Mouse (Mus musculus): ENCODE results near the gene Lrrc43.

Lrrc43 gene

DNA sequence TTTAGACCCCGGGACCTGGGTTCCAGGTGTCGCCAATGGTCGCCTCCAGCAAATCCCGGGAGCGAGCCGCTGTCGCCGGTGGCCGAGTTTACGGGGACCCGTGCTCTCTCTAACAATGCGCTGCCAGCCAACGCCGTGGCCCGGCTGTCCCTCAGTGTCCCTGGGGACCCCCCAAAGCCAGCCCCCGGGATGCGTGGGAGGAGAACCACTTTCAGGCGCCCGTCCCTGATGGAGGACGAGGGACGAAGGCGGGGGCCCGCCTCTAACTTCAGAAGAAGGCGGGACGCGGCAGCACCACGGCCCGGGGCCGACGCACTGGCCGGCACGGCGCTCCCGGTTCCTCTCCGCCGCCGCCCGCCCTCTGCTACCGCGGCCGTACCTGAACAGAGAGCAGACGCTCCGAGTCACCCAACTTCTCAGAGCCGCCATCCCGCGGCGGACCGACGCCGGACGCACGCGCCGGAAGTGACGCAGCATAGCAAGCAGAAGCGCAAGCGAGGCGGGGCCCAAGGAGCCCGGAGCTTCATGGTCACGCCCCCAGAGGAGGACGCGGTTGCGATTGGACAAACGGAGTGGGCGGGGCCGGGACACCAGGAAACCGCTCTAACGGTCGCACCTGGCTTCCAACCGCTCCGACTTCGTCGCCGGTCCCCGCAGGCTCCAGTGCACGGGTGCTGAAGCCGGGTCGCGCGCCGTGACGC is 34.7 kb downstream of the Lrrc43 start, which contains the start of gene Diablo:
Diablo (minus strand) TSS at position 485 of the 701 bp plus-strand sequence.
- no peaks in the 10 kb centered on the region for H3K9me3 ChIP-seq (ENCODE audit: low read length)
- H3K4me1 ChIP-seq (replicated peaks; ENCODE audit: low read depth, low read length): peaks cover 39% of the 10 kb centered on the region
- peak within 1 kb of the TSS; percentile 93 for H3K4me3 ChIP-seq (replicated peaks; ENCODE audit: low read length)
- peaks cover 12% of the 10 kb centered on the region for H3K27me3 ChIP-seq (ENCODE audit: insufficient read depth, low read length)
- H3K36me3 ChIP-seq (ENCODE audit: insufficient read depth, low read length): peaks cover 36% of the 10 kb centered on the region
- TF ChIP-seq NANOG (IDR thresholded peaks at IDR 0.05; ENCODE audit: borderline replicate concordance, low read length): no peak
- no peak for TF ChIP-seq POU5F1 (IDR thresholded peaks at IDR 0.05; ENCODE audit: borderline replicate concordance, low read length)
- TF ChIP-seq CTCF (conservative IDR thresholded peaks at IDR 0.05; ENCODE audit: low read length): no peak

DNA sequence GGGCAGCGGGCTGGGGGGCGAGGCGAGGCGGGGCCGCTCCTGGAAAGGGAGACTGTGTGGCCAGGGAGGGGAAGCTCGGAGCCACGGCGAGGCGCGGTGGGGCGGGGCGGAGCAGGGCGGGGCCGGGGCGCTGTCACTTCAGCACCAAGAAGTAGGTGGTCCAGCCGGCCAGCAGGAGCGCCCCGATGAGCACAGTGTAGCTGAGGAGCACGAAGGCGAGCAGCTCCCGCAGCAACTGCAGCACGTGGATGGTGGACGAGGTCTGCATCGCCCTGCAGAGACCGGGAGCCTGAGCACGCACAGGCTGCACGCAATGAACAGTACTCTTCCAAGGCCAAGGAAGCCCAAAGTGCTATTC is 35.3 kb downstream of the Lrrc43 start:
- Histone ChIP-seq H3K4me3 (replicated peaks; ENCODE audit: low read length) (peak overlapping the region; percentile 93), H3K9me3 (ENCODE audit: low read length) (no peaks in the 10 kb centered on the region), H3K36me3 (ENCODE audit: insufficient read depth, low read length) (peaks cover 36% of the 10 kb centered on the region), H3K4me1 (replicated peaks; ENCODE audit: low read depth, low read length) (peaks cover 40% of the 10 kb centered on the region), H3K27me3 (ENCODE audit: insufficient read depth, low read length) (peaks cover 12% of the 10 kb centered on the region)
- TF ChIP-seq POU5F1 (IDR thresholded peaks at IDR 0.05; ENCODE audit: borderline replicate concordance, low read length) (no peak), CTCF (conservative IDR thresholded peaks at IDR 0.05; ENCODE audit: low read length) (no peak), NANOG (IDR thresholded peaks at IDR 0.05; ENCODE audit: borderline replicate concordance, low read length) (no peak)

GRCm38 (mm10) chr5:123525281-123525680 is 36.2 kb downstream of the Lrrc43 start, which contains the start of gene Gm49027:
TSS of gene Gm49027 (minus strand) at chr5:123525488.
- H3K4me1 ChIP-seq (replicated peaks; ENCODE audit: low read depth, low read length): peaks cover 40% of the 10 kb centered on the region
- peak within 1 kb of the TSS; percentile 93 for H3K4me3 ChIP-seq (replicated peaks; ENCODE audit: low read length)
- peaks cover 12% of the 10 kb centered on the region for H3K27me3 ChIP-seq (ENCODE audit: insufficient read depth, low read length)
- TF ChIP-seq CTCF (conservative IDR thresholded peaks at IDR 0.05; ENCODE audit: low read length): no peak
- TF ChIP-seq POU5F1 (IDR thresholded peaks at IDR 0.05; ENCODE audit: borderline replicate concordance, low read length): no peak
- TF ChIP-seq NANOG (IDR thresholded peaks at IDR 0.05; ENCODE audit: borderline replicate concordance, low read length): no peak
- peaks cover 36% of the 10 kb centered on the region for H3K36me3 ChIP-seq (ENCODE audit: insufficient read depth, low read length)
- H3K9me3 ChIP-seq (ENCODE audit: low read length): no peaks in the 10 kb centered on the region

DNA sequence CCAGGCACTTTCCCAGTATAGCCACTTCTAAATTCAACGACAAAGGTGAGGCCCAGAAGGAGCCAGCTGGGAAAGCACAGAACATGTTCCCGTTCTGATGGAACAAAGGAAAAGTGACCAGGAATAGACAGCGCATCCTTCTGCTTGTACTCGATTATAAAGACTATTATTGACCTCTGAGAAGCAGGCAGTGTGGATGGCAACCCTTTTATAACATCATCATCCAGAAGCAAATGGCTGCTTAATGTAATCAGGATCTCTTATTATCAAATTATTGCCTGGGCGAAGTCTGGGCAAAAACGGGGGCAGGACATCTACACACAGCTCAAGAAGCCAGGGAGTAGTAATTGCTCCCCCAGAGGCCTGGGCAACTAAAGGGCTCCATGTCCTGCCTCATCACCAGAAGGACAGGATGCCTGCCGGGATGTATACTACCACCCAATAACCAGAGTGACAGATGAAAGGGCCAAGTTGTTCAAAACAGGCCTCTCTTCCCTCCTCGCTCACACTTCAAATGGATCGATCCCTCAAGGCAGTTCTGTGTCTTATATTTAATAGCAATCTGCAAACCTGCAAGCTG is 36.9 kb downstream of the Lrrc43 start:
- TF ChIP-seq NANOG (IDR thresholded peaks at IDR 0.05; ENCODE audit: borderline replicate concordance, low read length) (no peak), CTCF (conservative IDR thresholded peaks at IDR 0.05; ENCODE audit: low read length) (no peak), POU5F1 (IDR thresholded peaks at IDR 0.05; ENCODE audit: borderline replicate concordance, low read length) (no peak)
- peaks cover 12% of the 10 kb centered on the region for H3K27me3 ChIP-seq (ENCODE audit: insufficient read depth, low read length)
- peaks cover 41% of the 10 kb centered on the region for H3K36me3 ChIP-seq (ENCODE audit: insufficient read depth, low read length)
- peaks cover 40% of the 10 kb centered on the region for H3K4me1 ChIP-seq (replicated peaks; ENCODE audit: low read depth, low read length)
- H3K9me3 ChIP-seq (ENCODE audit: low read length): no peaks in the 10 kb centered on the region
- no peak overlapping the region for H3K4me3 ChIP-seq (replicated peaks; ENCODE audit: low read length)

GRCm38 (mm10) chr5:123528641-123529040 is 39.5 kb downstream of the Lrrc43 start:
- Histone ChIP-seq H3K36me3 (ENCODE audit: insufficient read depth, low read length) (peaks cover 64% of the 10 kb centered on the region), H3K9me3 (ENCODE audit: low read length) (no peaks in the 10 kb centered on the region), H3K4me3 (replicated peaks; ENCODE audit: low read length) (no peak overlapping the region), H3K4me1 (replicated peaks; ENCODE audit: low read depth, low read length) (peaks cover 22% of the 10 kb centered on the region), H3K27me3 (ENCODE audit: insufficient read depth, low read length) (peaks cover 12% of the 10 kb centered on the region)
- no peak for TF ChIP-seq NANOG (IDR thresholded peaks at IDR 0.05; ENCODE audit: borderline replicate concordance, low read length)
- no peak for TF ChIP-seq CTCF (conservative IDR thresholded peaks at IDR 0.05; ENCODE audit: low read length)
- no peak for TF ChIP-seq POU5F1 (IDR thresholded peaks at IDR 0.05; ENCODE audit: borderline replicate concordance, low read length)

- Histone ChIP-seq H3K9me3 (ENCODE audit: low read length) (no peaks in the 10 kb centered on the region), H3K36me3 (ENCODE audit: insufficient read depth, low read length) (peaks cover 78% of the 10 kb centered on the region), H3K4me3 (replicated peaks; ENCODE audit: low read length) (no peak overlapping the region), H3K27me3 (ENCODE audit: insufficient read depth, low read length) (peaks cover 6% of the 10 kb centered on the region), H3K4me1 (replicated peaks; ENCODE audit: low read depth, low read length) (peaks cover 15% of the 10 kb centered on the region)
- TF ChIP-seq POU5F1 (IDR thresholded peaks at IDR 0.05; ENCODE audit: borderline replicate concordance, low read length): no peak
- TF ChIP-seq NANOG (IDR thresholded peaks at IDR 0.05; ENCODE audit: borderline replicate concordance, low read length): no peak
- no peak for TF ChIP-seq CTCF (conservative IDR thresholded peaks at IDR 0.05; ENCODE audit: low read length)
These were observed 41.0 kb downstream of the Lrrc43 start for GRCm38 (mm10) chr5:123530056-123530455.

- H3K4me1 ChIP-seq (replicated peaks; ENCODE audit: low read depth, low read length): 0 out of 2 replicates have a peak, but pooled peaks cover under 1% of the 10 kb centered on the region
- H3K27me3 ChIP-seq (ENCODE audit: insufficient read depth, low read length): no peaks in the 10 kb centered on the region
- peaks cover 87% of the 10 kb centered on the region for H3K36me3 ChIP-seq (ENCODE audit: insufficient read depth, low read length)
- H3K4me3 ChIP-seq (replicated peaks; ENCODE audit: low read length): no peak overlapping the region
- no peak for TF ChIP-seq POU5F1 (IDR thresholded peaks at IDR 0.05; ENCODE audit: borderline replicate concordance, low read length)
- TF ChIP-seq NANOG (IDR thresholded peaks at IDR 0.05; ENCODE audit: borderline replicate concordance, low read length): no peak
- TF ChIP-seq CTCF (conservative IDR thresholded peaks at IDR 0.05; ENCODE audit: low read length): no peak
- H3K9me3 ChIP-seq (ENCODE audit: low read length): no peaks in the 10 kb centered on the region
These were observed 44.7 kb downstream of the Lrrc43 start for GRCm38 (mm10) chr5:123533801-123534200.

DNA sequence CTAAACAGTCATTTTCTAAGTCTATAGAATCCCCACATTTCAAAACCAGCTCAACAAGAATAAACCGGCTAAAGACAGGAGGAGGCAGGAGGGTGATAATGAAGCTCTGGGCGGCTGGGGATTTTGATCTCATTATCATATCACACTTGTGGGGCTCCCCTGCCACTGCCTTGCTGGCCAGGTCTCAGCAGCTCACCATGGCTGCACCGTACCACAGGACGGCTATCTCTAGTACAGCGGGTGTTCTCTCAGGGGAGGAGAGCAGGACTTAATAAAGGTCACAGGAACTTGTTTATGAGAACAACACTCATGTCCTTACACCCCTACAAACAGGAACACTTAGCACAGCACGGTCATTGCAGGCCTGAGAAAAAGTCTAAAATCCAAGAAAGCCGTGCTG is 66.6 kb downstream of the Lrrc43 start:
- no peaks in the 10 kb centered on the region for H3K27me3 ChIP-seq (ENCODE audit: insufficient read depth, low read length)
- no peaks in the 10 kb centered on the region for H3K9me3 ChIP-seq (ENCODE audit: low read length)
- H3K4me3 ChIP-seq (replicated peaks; ENCODE audit: low read length): no peak overlapping the region
- peaks cover under 1% of the 10 kb centered on the region; the same call in 1 of the 2 replicates for H3K4me1 ChIP-seq (replicated peaks; ENCODE audit: low read depth, low read length)
- no peak for TF ChIP-seq POU5F1 (IDR thresholded peaks at IDR 0.05; ENCODE audit: borderline replicate concordance, low read length)
- no peak for TF ChIP-seq NANOG (IDR thresholded peaks at IDR 0.05; ENCODE audit: borderline replicate concordance, low read length)
- TF ChIP-seq CTCF (conservative IDR thresholded peaks at IDR 0.05; ENCODE audit: low read length): no peak
- peaks cover 55% of the 10 kb centered on the region for H3K36me3 ChIP-seq (ENCODE audit: insufficient read depth, low read length)

Measured in E14TG2a.4 (cell line).